Mouse (Mus musculus): Measurements from ENCODE around the gene Tbc1d10b.
A peak's percentile ranks its signal among the peaks of the same experiment; 100 is the strongest.
"Not testable (repeated sequence)": the region's sequence is repeated elsewhere in the genome, so short reads cannot be mapped to it uniquely, and the experiment has no call there.

Gene Tbc1d10b

DNA sequence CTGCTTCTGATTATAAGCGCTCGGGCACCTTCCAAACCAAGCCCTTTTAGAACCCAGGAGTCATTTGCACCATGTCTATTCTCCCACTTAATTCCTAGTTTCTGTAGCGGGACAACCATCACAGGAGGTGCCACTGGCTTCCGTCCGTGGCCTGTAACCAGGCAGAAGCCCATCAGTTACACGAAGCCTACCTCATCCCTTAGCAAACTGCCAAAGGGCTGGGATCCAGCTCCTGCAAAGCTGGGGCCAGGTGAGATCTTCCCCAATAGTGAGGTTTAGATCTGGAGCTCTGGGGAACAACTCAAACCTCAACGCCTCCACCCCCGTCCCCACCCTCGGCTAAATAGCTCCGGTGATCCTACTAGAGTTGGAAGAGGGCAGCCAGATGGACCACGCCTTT lies 11.8 kb downstream of the Tbc1d10b start:
- DNase-seq: no peak

DNA sequence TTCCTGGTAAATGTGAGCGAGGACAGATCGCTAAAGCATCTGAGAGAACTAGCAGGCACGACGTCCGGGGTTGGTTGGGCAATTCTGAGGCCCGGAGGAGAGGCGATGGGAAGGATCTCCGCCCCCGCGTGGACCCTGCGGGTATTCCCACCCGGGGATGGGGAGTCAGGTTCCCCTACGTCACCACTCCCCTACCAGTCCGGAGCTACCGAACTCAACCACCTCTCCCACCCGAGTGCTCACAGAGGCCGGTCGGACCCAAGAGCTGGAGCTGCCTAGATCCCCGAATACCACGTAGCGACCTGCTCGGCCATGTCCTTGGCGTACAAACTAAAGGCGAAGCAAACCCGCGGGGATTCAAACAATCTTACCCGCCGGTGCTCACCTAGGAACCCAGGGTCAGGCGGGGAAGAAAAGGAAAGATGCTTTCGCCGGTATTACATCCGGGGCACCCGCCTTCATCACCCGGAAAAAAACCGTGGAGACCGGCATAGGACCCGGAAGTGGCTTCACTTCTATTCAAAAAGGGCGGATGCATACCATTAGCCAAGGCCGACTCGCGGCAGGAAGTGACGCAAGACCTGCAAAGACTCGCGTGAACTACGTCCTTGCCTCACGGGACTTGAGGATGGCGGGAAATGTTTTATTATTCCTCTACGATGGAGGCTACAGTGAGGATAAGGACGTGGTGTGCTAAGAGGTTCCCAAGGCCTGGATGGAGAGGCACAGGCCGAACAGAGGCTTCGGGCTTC lies 12.5 kb downstream of the Tbc1d10b start, which contains the start of gene Cd2bp2:
Gene Cd2bp2, minus strand, starts transcription at position 507 of the 752 bp plus-strand sequence.
- DNase-seq: peak; percentile 97 to 98

DNA sequence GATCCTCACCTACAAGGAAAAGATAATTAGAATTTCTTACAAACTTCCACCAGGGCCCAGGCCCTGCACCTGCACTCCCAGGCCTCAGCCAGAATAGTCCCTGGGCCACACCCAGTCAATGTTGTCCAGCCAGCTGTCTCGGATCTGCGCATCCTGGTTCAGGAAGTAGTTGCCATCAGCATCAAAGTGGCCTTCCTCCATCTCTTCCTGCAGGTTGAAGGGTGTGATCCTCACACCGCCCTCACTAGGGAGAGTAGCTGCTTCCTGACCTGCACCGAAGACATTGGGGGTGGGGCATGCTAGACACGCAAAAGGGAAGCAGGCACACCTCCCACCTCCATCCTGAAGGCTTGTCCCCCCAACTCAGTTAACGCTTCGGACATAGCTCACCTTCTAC lies 13.6 kb downstream of the Tbc1d10b start:
- no peak for DNase-seq

DNA sequence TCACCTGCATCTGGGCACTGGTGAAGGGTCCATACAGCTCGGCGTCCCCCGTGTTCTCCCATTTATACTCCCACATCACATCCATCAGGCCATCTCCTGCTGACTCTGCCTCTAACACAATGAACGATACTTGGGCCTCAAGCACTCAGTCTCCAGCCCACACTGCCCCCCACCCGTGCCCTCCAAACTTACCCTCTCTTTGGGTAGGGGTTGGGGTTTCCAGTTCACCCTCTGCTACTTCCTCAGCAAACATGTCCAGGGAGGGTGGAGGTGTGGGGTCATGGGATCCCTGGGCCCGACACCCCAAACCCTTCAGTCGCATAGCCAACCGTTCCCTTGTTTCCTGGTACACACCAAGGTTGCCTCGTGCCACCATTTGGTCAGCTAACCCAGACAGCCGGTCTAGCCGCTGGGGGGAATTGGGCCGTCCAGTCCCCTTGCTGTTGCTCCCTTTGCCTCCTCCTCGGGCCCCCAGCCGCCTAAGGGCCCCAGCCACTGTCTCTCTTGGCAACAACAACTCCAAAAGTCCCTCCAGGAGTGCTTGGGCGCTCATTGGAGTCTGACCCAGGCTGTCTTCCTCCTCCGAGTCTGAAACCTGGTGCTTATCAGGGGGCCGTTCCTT lies 14.1 kb downstream of the Tbc1d10b start:
- DNase-seq: no peak

DNA sequence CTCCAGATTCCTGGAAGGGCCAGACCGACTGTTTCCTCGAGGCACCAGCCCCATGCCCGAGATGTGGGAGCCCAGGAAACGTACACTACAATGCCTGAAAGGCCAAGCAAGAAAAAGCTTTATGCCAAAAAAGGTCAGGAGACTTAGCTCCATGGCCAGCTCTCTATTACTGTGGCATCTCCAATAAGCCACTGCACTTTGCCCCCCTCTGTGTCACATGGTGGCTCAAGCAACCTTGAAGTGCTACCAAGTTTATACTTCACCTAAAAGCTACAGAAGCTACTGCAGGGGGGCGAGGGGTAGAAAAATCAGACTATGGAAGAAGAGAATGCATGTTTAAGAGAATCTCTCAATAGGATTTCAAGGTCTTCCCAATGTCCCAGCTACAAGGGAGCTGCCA lies 15.3 kb downstream of the Tbc1d10b start:
- DNase-seq: no peak

DNA sequence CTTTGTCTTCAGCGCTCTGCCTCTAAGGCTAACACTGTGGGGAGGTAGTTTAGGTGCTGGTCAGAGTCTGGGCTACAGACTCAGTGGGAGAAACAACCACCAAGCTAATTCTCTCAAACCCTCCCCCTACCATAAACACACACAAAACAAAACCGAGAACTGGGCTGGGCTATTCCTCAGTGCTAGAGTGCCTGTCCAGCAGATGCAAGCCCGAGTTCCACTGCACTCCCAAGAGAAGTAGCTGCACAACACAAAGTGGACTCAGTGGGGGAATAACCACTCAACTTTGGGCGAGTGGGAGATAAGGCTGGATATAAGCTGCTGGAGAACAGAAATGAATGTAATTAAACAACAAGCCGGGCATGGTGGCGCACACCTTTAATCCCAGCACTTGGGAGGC lies 17.6 kb downstream of the Tbc1d10b start:
- DNase-seq: no peak

DNA sequence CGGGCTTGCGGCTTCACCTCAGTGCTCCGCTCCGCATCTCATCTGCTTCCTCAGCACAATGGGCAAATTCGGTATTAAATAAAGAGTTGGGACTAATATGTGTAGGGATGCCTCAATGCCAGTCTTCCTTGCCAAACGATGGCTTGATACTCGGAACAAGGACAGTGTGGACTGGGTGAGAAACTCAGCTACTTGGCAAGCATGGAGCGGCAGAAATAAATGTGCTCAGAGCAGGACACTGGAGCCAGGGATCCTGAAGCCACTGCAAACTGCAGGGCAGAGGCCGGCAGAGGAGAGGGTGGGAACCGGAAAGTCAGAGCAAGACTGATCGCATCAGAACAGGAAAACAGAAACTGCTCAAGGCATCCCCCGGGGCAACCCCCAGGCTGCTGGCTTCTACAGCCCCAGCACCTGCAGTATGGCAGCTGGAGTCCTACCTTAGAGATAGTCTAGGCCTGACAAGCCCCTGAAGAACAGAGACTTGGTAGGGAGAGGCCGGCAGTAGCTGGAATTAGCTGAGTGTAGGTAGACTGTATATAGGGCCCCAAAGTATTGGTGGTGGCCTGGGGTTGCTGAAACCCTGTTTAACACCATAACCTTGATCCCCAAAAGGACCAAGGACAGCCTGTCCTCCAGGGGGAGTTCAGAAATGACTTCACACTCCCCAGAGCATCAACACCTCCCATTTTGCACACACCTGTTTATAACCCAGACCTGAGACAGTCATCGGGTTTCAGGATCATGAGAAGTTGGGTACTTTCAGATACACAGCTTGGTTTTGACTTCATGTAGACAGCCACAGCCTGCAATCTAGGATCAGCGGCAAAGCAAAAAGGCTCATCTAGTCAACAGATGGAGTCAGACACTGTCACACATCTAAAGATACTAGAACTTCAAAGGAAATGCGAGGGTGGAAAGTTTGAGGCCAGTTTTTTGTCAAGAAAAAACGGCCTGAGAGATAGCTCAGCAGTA lies 19.7 kb downstream of the Tbc1d10b start:
- no peak for DNase-seq

DNA sequence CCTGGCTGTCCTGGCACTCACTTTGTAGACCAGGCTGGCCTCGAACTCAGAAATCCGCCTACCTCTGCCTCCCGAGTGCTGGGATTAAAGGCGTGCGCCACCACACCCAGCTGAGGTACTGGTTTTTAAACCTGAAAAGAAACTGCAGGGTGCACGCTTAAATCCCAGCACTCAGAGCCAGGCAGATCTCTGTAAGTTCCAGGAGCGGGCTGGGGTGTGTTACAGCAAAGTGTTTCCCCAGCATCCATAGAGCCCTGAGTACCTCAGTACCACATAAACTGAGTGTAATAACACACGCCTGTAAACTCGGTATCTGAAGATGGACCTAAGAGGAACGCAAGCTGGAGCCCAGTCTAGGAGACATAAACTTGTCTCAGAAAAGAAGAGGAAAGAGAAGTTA lies 20.9 kb downstream of the Tbc1d10b start:
- no peak for DNase-seq

DNA sequence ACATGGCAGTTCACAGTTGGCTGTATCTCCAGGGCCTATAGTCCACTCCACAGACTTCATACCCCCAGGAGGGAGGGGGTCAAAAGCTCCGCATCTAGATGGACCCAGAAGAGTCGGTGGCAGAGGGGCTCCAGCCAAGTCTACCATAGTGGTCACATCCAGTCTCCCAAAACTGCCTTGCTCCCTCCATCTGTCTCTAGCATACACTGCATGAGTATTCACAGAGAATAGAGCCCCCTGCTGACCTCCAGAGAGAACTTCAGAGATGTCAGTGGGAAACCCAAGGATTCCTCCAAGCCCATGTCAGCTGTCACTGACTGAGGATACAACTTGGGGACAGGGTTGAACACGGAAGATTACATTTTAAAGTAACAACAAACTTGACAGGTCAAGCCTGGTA lies 22.7 kb downstream of the Tbc1d10b start:
- no peak for DNase-seq

DNA sequence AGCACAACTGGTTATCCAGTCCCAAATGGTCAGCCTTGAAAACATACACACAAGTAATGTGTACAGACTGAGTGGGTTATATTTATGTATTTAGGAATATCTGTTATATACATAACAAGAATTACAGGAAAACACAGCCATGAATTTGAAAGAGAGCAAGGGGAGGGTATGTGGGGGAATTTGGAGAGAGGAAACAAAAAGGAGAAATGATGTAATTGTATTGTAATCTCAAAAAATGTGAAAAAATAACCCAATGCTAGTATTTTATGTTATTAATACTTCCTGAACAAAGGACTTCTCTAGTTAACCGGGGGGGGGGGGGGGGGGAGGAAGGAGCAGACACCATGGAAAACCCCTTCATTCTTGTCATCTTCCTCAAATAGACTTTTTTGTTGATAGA lies 23.5 kb downstream of the Tbc1d10b start:
- DNase-seq: no peak

DNA sequence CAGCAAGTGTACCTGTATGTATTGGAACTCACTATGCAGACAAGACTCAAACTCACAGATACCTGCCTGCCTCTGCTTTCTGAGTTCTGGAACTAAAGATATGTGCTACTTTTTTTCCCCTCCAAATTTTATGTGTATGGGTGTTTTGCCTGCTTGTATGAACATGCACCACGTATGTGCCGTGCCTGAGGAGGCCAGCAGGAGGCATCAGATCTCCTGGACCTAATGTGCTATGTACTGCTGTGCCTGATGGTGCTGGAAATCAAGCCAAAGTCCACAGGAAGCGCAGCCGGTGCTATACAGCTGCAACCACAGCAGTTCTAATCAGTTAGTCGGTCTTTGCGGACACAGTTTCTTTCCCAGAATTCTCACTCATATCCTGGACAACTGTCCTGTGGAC lies 24.4 kb downstream of the Tbc1d10b start:
- DNase-seq: no peak

DNA sequence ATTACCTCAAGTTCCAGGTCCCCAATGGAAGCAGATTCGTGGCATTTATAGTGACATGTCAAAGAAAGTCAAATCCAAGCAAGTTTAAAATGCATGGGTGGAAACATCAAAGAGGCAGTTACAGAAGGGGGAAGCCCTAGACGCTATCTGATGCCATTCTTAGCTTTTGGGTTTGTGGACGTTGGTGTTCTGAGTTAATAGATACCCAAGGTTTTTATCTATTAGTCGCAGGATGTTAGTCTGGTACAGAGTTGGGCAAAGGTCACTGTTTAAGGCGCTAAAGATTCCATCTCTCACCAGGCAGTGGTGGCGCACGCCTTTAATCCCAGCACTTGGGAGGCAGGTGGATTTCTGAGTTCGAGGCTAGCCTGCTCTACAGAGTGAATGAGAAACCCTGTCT lies 24.9 kb downstream of the Tbc1d10b start:
- DNase-seq: no peak

DNA sequence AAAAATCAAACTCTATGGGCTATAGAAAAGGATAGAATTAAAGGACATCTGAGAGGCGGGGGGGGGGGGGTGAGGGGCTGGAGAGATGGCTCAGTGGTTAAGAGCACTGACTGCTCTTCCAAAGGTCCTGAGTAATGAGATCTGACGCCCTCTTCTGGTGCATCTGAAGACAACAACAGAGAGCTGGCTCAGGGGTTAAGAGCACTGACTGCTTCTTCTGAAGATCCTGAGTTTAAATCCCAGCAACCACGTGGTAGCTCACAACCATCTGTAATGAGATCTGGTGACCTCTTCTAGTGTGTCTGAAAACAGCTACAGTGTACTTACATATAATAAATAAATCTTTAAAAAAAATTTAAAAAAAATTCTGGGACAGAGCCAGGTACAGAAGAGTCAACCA lies 26.5 kb downstream of the Tbc1d10b start:
- DNase-seq: not testable (repeated sequence)

DNA sequence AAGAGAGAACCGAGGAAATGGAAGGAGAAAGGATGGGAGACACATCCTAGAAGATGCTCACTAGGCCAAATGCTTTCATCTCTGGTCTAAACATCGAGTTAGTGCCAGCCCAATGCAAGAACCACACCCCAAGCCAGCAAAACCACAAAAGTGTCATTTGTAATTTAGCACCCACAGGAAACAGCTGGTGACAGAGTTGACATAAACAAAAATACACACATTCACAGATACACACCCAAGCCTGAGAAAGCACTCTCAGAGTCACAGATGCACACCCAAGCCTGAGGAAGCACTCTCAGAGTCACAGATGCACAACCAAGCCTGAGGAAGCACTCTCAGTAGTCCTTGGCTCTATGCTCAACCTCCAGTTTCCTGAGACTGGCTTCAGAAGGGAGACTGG lies 27.5 kb downstream of the Tbc1d10b start:
- no peak for DNase-seq

DNA sequence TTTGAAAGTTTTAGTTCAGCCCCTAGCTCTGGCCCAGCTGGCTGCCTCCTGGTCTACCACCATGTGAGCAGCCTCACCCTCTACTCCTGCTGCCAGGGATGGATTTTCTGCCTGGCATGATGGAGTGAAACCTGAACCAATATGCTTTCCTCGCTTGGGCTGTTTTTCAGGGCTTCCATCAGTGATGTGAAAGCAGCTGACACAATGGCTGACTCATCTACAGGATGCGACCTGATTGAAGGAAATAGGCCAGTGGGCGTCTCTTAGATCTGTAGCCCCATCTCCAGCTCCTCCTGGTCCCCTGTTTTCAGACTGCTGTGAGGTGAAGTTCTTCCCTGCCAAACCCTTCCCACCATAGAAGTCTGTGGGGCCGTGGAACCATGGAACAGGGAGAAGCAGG lies 31.3 kb downstream of the Tbc1d10b start:
- no peak for DNase-seq

DNA sequence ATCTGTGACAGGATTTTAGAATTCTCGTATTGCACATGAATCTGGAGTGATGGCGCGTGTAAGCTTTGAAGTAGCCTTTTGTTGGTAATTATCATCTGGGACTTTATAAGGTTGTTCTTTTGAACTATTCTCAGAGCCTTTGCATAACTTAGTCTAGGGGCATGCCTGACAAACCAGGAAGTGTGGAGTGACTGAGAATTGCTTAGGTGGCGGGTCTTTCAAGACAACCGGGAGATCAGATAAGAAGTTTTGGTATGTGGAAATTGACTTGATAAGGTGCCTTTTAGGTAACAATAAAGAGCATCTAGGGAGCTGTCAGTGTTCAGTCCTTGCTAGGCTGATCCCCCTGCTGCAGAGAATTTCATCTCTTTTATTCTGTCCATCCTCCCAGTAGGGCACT lies 41.8 kb downstream of the Tbc1d10b start:
- DNase-seq: no peak

DNA sequence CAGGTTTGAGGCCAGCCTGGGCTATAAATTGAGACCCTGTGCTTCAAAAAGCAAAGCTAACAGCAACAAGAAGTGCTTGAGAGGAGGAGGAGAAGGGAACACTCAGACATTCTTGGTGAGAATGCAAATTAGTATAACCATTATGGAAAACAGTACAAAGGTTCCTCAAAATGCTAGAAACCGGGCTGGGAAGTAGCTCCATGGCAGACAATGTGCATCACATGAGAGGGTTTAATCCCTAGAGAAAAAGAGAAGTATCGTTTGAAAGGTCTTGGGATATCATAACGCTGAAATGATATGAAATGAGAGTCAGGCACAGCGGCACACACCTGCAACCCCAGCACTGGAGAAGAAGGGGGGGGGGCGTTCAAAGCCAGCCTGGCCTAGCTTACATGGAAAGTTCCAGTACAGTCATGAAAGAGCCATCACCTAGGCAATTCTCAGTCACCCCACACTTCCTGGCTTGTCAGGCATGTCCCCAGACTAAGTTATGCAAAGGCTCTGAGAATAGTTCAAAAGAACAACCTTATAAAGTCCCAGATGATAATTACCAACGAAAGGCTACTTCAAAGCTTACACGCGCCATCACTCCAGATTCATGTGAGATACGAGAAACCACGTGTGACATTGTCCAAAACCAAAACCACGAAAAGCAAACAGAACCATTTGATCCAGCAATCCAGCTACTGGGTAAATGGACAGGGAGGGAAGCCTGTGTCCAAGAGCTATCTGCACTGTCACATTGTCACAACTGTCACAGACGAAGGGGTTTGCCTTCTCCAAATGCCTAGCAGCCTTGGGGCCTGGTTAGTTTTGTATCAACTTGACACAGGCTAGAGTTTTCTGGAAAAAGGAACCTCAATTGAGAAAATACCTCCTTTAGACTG lies 42.4 kb downstream of the Tbc1d10b start:
- no peak for DNase-seq

DNA sequence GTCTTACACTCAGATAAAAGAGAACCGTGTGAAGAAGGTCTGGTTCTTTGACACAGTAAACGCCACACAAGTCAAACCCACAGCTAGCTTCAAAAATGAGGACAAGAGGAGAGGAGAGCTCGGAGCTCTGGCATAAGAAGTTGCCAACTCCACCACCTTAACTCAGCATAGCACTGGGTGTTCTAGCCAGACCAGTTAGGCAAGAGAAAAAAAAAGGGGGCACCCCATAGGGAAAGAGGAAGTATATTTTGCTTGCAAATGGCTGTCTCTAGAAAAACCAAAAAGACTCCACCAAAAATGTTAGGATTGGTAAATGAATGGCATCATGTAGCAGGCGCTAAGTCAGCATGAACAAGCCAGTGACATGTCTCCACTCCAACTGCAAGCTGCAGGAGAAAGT lies 44.3 kb downstream of the Tbc1d10b start:
- DNase-seq: no peak

DNA sequence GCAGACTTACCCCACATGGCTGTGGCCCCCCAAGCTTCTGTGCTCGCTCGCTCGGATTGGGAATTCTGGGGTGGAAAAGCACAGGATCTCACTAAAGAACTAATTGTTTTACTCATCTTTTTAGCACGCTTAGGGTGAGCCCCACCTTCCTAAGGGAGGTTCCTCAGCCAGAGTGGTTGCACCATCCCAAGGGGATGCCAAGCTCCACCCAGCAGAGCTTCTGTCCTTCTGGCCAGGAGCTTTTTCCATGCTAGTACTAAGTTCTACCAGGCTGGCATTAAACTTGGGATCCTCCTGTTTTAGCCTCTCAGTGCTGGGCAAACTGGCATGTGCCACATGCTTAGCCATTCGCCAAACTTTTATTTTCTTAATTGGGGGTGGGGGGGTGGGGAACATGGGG lies 45.7 kb downstream of the Tbc1d10b start:
- peak in 1 of 2 experiments; percentile 35 for DNase-seq

DNA sequence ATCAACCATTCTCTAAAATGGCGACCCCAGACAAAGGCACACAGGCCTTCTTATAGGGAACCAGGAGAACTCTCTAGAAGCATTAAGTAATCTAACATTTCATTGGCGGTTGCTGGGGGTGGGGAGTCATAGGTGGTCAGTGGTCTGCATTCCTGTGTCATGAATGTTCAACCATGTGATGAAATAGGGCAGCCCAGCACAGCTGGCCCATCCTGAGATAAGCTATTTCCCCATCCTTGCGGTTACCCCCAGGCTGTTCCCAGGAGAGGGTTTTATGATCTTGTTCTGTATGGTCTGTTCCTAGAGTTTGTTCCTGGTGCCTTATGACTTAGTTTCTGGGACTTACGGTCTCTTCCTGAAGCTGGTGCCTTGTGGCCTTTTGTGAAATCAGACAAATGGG lies 50.7 kb downstream of the Tbc1d10b start:
- no peak for DNase-seq

DNA sequence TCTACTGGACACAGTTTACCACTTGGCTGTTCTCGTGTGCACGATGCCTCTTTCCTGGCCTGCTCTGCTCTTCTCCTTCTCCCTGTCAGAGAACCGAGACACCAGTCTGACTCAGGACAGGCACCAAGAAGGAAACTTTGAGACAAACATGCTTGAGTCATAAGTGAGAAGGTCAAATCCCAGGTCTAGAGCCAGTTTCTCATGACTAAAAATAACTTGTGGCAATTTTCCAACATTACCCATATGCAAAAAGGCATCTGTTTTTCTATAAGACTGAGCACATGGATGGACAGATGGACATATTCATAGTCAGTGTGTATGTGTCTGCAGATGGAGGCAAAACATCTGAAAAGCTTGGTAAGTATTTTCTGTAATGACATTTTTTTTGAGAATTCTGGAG lies 54.8 kb downstream of the Tbc1d10b start:
- no peak for DNase-seq

DNA sequence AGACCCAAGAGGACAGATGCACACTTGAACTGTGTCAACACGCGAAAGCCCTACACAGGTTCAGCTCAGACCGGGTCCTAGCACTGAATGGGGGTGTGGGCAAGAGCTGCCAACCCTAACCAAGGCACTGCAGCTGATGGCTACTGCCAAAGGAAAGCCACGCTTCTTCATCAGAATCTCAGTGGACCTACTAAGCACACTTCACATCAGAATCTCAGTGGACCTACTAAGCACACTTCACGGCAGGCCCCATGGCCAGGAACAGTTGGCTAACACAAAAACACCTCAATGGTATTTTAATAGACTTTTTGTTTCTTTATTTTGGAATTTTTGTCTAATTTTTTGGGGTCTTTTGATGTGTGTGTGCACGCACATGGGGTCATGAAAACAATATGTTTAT lies 55.8 kb downstream of the Tbc1d10b start:
- DNase-seq: no peak
